Comparison of ENCODE assay signal across 9 mouse cellular contexts in the genomic region with DNA sequence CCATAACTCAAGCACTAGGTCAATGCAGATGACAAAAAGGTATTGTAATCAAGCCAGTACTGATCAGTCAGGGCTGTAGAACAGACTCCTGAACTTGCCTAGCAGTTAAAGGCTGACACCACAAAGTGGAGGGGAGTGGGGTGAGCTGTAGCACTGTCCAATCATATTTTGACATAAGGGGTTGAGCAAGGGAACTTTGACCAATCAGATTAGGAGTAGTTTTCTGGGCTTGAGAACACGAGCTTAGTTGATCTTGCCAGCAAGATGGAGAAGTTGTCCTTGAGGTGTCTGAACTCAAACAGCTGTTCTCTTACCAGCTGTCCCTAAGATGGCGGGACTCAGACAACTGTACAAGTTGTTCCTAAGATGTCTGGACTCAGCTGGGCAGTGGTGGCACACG. TPM values are rescaled to one million over a fixed set of nuclear protein-coding genes. Genes with fewer than 3 reads are reported as not detected.
DNase-seq lines count a peak whose midpoint lies in the region; ATAC-seq and TF ChIP-seq lines count a peak whose summit lies in the region.
"Had no signal": no experiment of that assay in that cellular context is flagged by ENCODE, and none has a peak within 500 bp of the region (broad histone marks: within the 10 kb centered on the region; RNA-seq: fewer than 3 reads in every experiment).

No protein-coding gene starts in this region.

- intact Hi-C loops in left cerebral cortex, postnatal 4 days (cut with DNase I): no loop called here

- no peaks in the 10 kb centered on the region for H3K9me3 ChIP-seq in kidney, embryonic 15.5 days (replicated peaks)
- no peaks in the 10 kb centered on the region for H3K9me3 ChIP-seq in E14TG2a.4 (ENCODE audit: low read length)
- H3K9me3 ChIP-seq in liver, embryonic 13.5 days (replicated peaks): no peaks in the 10 kb centered on the region

- no peak for DNase-seq in kidney, postnatal 36 days
- DNase-seq in adipocyte (ENCODE audit: low spot score): peak; percentile 79
- no peak for DNase-seq in liver, embryonic 13.5 days
- no peak for DNase-seq in left cerebral cortex, postnatal 4 days
- no peak for DNase-seq in ovary, adult 18-20 months (ENCODE audit: low spot score)
- no peak for DNase-seq in layer of hippocampus, adult 2 months (ENCODE audit: low spot score in 2 of 2)
- DNase-seq: cerebellum, postnatal 10 days had no signal

- peak overlapping the region; percentile 72 for H3K4me3 ChIP-seq in kidney, embryonic 15.5 days (replicated peaks)
- H3K4me3 ChIP-seq in E14TG2a.4 (replicated peaks; ENCODE audit: low read length): peak overlapping the region; percentile 94; the same call in 1 of the 2 replicates
- peak overlapping the region; percentile 92 for H3K4me3 ChIP-seq in liver, embryonic 13.5 days (replicated peaks)
- no peak overlapping the region for H3K4me3 ChIP-seq in layer of hippocampus, adult 2 months

- H3K27me3 ChIP-seq in kidney, embryonic 15.5 days: no peaks in the 10 kb centered on the region
- H3K27me3 ChIP-seq in E14TG2a.4 (ENCODE audit: insufficient read depth, low read length): no peaks in the 10 kb centered on the region
- H3K27me3 ChIP-seq in liver, embryonic 13.5 days: no peaks in the 10 kb centered on the region

- no peak for ATAC-seq in kidney, embryonic 15.5 days (replicated peaks; ENCODE audit: low FRiP score)
- no peak for ATAC-seq in liver, embryonic 13.5 days (ENCODE audit: low read depth)

- H3K36me3 ChIP-seq in kidney, embryonic 15.5 days: peaks cover 65% of the 10 kb centered on the region
- peaks cover 75% of the 10 kb centered on the region for H3K36me3 ChIP-seq in E14TG2a.4 (ENCODE audit: insufficient read depth, low read length)
- peaks cover 62% of the 10 kb centered on the region for H3K36me3 ChIP-seq in liver, embryonic 13.5 days

- no peak for TF ChIP-seq CTCF in E14TG2a.4 (conservative IDR thresholded peaks at IDR 0.05; ENCODE audit: low read length)
- TF ChIP-seq CTCF in layer of hippocampus, adult 2 months (conservative IDR thresholded peaks at IDR 0.05): no peak

- WGBS in kidney, embryonic 15.5 days: 74% methylated on average over 3 of the region's 3 CpGs
- 64% methylated on average over 3 of the region's 3 CpGs for WGBS in liver, embryonic 13.5 days (ENCODE audit: insufficient replicate concordance)

- H3K4me2 ChIP-seq in kidney, embryonic 15.5 days: peak overlapping the region; percentile 78
- peak overlapping the region; percentile 93 for H3K4me2 ChIP-seq in liver, embryonic 13.5 days

- peaks cover 27% of the 10 kb centered on the region for H3K4me1 ChIP-seq in kidney, embryonic 15.5 days
- H3K4me1 ChIP-seq in E14TG2a.4 (replicated peaks; ENCODE audit: low read depth, low read length): peaks cover 33% of the 10 kb centered on the region
- H3K4me1 ChIP-seq in liver, embryonic 13.5 days (replicated peaks): peaks cover 43% of the 10 kb centered on the region

- H3K9ac ChIP-seq in kidney, embryonic 15.5 days: no peak overlapping the region
- peak overlapping the region; percentile 95 for H3K9ac ChIP-seq in liver, embryonic 13.5 days

- no peak overlapping the region; the same call in 1 of the 2 replicates for H3K27ac ChIP-seq in kidney, embryonic 15.5 days
- peak overlapping the region; percentile 99; the same call in 1 of the 2 replicates for H3K27ac ChIP-seq in liver, embryonic 13.5 days
- H3K27ac ChIP-seq in layer of hippocampus, adult 2 months: no peak overlapping the region

RNA-seq across cellular contexts. Expression of a gene that starts 1.0 kb away (rescaled TPM):
- 211 and 225 TPM in 2 replicates for polyA plus RNA-seq in kidney, embryonic 15.5 days (2015; fragmentation: Nextera tagmentation; extraction: Ambion mirVana)
- 224 and 255 TPM in 2 replicates for polyA plus RNA-seq in liver, embryonic 13.5 days (2015; fragmentation: Nextera tagmentation; extraction: Ambion mirVana)
- 10 to 100 TPM; 34.9 to 37.6 TPM for total RNA-seq in left cerebral cortex, postnatal 4 days (2021)
- 10 to 100 TPM; 18.6 to 18.8 TPM for total RNA-seq in layer of hippocampus, adult 2 months (2021)

RNA-seq across cellular contexts. Expression of a gene that starts 1.4 kb away (rescaled TPM):
- polyA plus RNA-seq in kidney, embryonic 15.5 days (2015; fragmentation: Nextera tagmentation; extraction: Ambion mirVana): 24.2 and 28.2 TPM in 2 replicates
- 5.9 and 7.4 TPM in 2 replicates for polyA plus RNA-seq in liver, embryonic 13.5 days (2015; fragmentation: Nextera tagmentation; extraction: Ambion mirVana)
- total RNA-seq in left cerebral cortex, postnatal 4 days (2021): 10 to 100 TPM; 33.2 to 37.3 TPM
- total RNA-seq in layer of hippocampus, adult 2 months (2021): 10 to 100 TPM; 25.6 to 26.2 TPM

RNA-seq across cellular contexts. Expression of a gene that starts 12.3 kb away (rescaled TPM):
- 306 and 316 TPM in 2 replicates for polyA plus RNA-seq in kidney, embryonic 15.5 days (2015; fragmentation: Nextera tagmentation; extraction: Ambion mirVana)
- 180 TPM in 2 replicates for polyA plus RNA-seq in liver, embryonic 13.5 days (2015; fragmentation: Nextera tagmentation; extraction: Ambion mirVana)
- total RNA-seq in left cerebral cortex, postnatal 4 days (2021): 100 to 1,000 TPM; 126 to 131 TPM
- total RNA-seq in layer of hippocampus, adult 2 months (2021): 100 to 1,000 TPM; 141 to 145 TPM

RNA-seq across cellular contexts. Expression of a gene that starts 14.0 kb away (rescaled TPM):
- 102 and 109 TPM in 2 replicates for polyA plus RNA-seq in kidney, embryonic 15.5 days (2015; fragmentation: Nextera tagmentation; extraction: Ambion mirVana)
- 39.1 and 50.9 TPM in 2 replicates for polyA plus RNA-seq in liver, embryonic 13.5 days (2015; fragmentation: Nextera tagmentation; extraction: Ambion mirVana)
- total RNA-seq in left cerebral cortex, postnatal 4 days (2021): 10 to 100 TPM; 28.6 to 30.7 TPM
- total RNA-seq in layer of hippocampus, adult 2 months (2021): 10 to 100 TPM; 42.0 to 42.2 TPM

RNA-seq across cellular contexts. Expression of a gene that starts 14.1 kb away (rescaled TPM):
- 61.9 and 62.9 TPM in 2 replicates for polyA plus RNA-seq in kidney, embryonic 15.5 days (2015; fragmentation: Nextera tagmentation; extraction: Ambion mirVana)
- polyA plus RNA-seq in liver, embryonic 13.5 days (2015; fragmentation: Nextera tagmentation; extraction: Ambion mirVana): 17.6 and 18.4 TPM in 2 replicates
- total RNA-seq in left cerebral cortex, postnatal 4 days (2021): 10 to 100 TPM; 17.1 to 18.4 TPM
- total RNA-seq in layer of hippocampus, adult 2 months (2021): 10 to 100 TPM; 13.4 to 16.5 TPM
